Mouse (Mus musculus): ENCODE measurements at regions not wholly inside any gene's neighbourhood (a gene's known extent, or its start where the extent isn't known, plus 50 kb on each side); places are given as distances from the start of the nearest gene placed in this dataset.

- no peak overlapping the region for H3K27ac ChIP-seq (ENCODE audit: insufficient read depth, low read length)
Measured at GRCm38 (mm10) chr2:178674621-178675020, 244.3 kb downstream of the Cdh26 start.

GRCm38 (mm10) chr2:178676970-178677369, 246.6 kb downstream of the Cdh26 start:
- TF ChIP-seq CTCF (IDR thresholded peaks at IDR 0.05; ENCODE audit: extremely low read depth, insufficient read depth, low read length) = no peak
- no peak overlapping the region for H3K27ac ChIP-seq (ENCODE audit: insufficient read depth, low read length)

More at GRCm38 (mm10) chr2:178674621-178675020, 244.3 kb downstream of the Cdh26 start:
- Histone ChIP-seq H3K4me3 (ENCODE audit: insufficient read depth, low read length) (no peak overlapping the region), H3K4me1 (ENCODE audit: control insufficient read depth, insufficient read depth, low read length) (no peaks in the 10 kb centered on the region)
- TF ChIP-seq CTCF (IDR thresholded peaks at IDR 0.05; ENCODE audit: extremely low read depth, insufficient read depth, low read length) (no peak), POLR2A (IDR thresholded peaks at IDR 0.05; ENCODE audit: extremely low read depth, insufficient read depth, low read length) (no peak)

GRCm38 (mm10) chr2:178680368-178680767, 250.0 kb downstream of the Cdh26 start:
- Histone ChIP-seq H3K4me3 (ENCODE audit: insufficient read depth, low read length) (no peak overlapping the region), H3K27ac (ENCODE audit: insufficient read depth, low read length) (no peak overlapping the region), H3K4me1 (ENCODE audit: control insufficient read depth, insufficient read depth, low read length) (no peaks in the 10 kb centered on the region)
- TF ChIP-seq POLR2A (IDR thresholded peaks at IDR 0.05; ENCODE audit: extremely low read depth, insufficient read depth, low read length) (no peak), CTCF (IDR thresholded peaks at IDR 0.05; ENCODE audit: extremely low read depth, insufficient read depth, low read length) (no peak)

More at GRCm38 (mm10) chr2:178676970-178677369, 246.6 kb downstream of the Cdh26 start:
- H3K4me1 ChIP-seq (ENCODE audit: control insufficient read depth, insufficient read depth, low read length) = no peaks in the 10 kb centered on the region
- H3K4me3 ChIP-seq (ENCODE audit: insufficient read depth, low read length) = no peak overlapping the region

- TF ChIP-seq POLR2A (IDR thresholded peaks at IDR 0.05; ENCODE audit: extremely low read depth, insufficient read depth, low read length) = no peak
- TF ChIP-seq CTCF (IDR thresholded peaks at IDR 0.05; ENCODE audit: extremely low read depth, insufficient read depth, low read length) = no peak
- no peak overlapping the region for H3K27ac ChIP-seq (ENCODE audit: insufficient read depth, low read length)
- H3K4me3 ChIP-seq (ENCODE audit: insufficient read depth, low read length) = no peak overlapping the region
- no peaks in the 10 kb centered on the region for H3K4me1 ChIP-seq (ENCODE audit: control insufficient read depth, insufficient read depth, low read length)
Measured at GRCm38 (mm10) chr2:178684026-178684958, 254.0 kb downstream of the Cdh26 start.

- H3K4me1 ChIP-seq (ENCODE audit: control insufficient read depth, insufficient read depth, low read length) = no peaks in the 10 kb centered on the region
- no peak overlapping the region for H3K4me3 ChIP-seq (ENCODE audit: insufficient read depth, low read length)
- TF ChIP-seq CTCF (IDR thresholded peaks at IDR 0.05; ENCODE audit: extremely low read depth, insufficient read depth, low read length) (no peak), POLR2A (IDR thresholded peaks at IDR 0.05; ENCODE audit: extremely low read depth, insufficient read depth, low read length) (no peak)
- no peak overlapping the region for H3K27ac ChIP-seq (ENCODE audit: insufficient read depth, low read length)
Measured at GRCm38 (mm10) chr2:178685211-178685610, 254.9 kb downstream of the Cdh26 start.

GRCm38 (mm10) chr2:178686167-178686601, 255.9 kb downstream of the Cdh26 start:
- TF ChIP-seq POLR2A (IDR thresholded peaks at IDR 0.05; ENCODE audit: extremely low read depth, insufficient read depth, low read length) (no peak), CTCF (IDR thresholded peaks at IDR 0.05; ENCODE audit: extremely low read depth, insufficient read depth, low read length) (no peak)
- H3K4me3 ChIP-seq (ENCODE audit: insufficient read depth, low read length) = no peak overlapping the region
- no peak overlapping the region for H3K27ac ChIP-seq (ENCODE audit: insufficient read depth, low read length)
- peaks cover under 1% of the 10 kb centered on the region; the same call in 1 of the 2 replicates for H3K4me1 ChIP-seq (ENCODE audit: control insufficient read depth, insufficient read depth, low read length)

- Histone ChIP-seq H3K4me3 (ENCODE audit: insufficient read depth, low read length) (no peak overlapping the region), H3K4me1 (ENCODE audit: control insufficient read depth, insufficient read depth, low read length) (peaks cover 3% of the 10 kb centered on the region), H3K27ac (ENCODE audit: insufficient read depth, low read length) (no peak overlapping the region)
- TF ChIP-seq POLR2A (IDR thresholded peaks at IDR 0.05; ENCODE audit: extremely low read depth, insufficient read depth, low read length) (no peak), CTCF (IDR thresholded peaks at IDR 0.05; ENCODE audit: extremely low read depth, insufficient read depth, low read length) (no peak)
Measured at GRCm38 (mm10) chr2:178688586-178688985, 258.3 kb downstream of the Cdh26 start.

GRCm38 (mm10) chr2:178691190-178691864, 261.0 kb downstream of the Cdh26 start:
- no peak overlapping the region for H3K4me3 ChIP-seq (ENCODE audit: insufficient read depth, low read length)
- peaks cover 3% of the 10 kb centered on the region for H3K4me1 ChIP-seq (ENCODE audit: control insufficient read depth, insufficient read depth, low read length)
- TF ChIP-seq CTCF (IDR thresholded peaks at IDR 0.05; ENCODE audit: extremely low read depth, insufficient read depth, low read length) = no peak
- H3K27ac ChIP-seq (ENCODE audit: insufficient read depth, low read length) = no peak overlapping the region

- Histone ChIP-seq H3K4me3 (ENCODE audit: insufficient read depth, low read length) (no peak overlapping the region), H3K4me1 (ENCODE audit: control insufficient read depth, insufficient read depth, low read length) (peaks cover 3% of the 10 kb centered on the region), H3K27ac (ENCODE audit: insufficient read depth, low read length) (no peak overlapping the region)
- no peak for TF ChIP-seq POLR2A (IDR thresholded peaks at IDR 0.05; ENCODE audit: extremely low read depth, insufficient read depth, low read length)
- TF ChIP-seq CTCF (IDR thresholded peaks at IDR 0.05; ENCODE audit: extremely low read depth, insufficient read depth, low read length) = no peak
Measured at GRCm38 (mm10) chr2:178691865-178692228, 261.5 kb downstream of the Cdh26 start.

GRCm38 (mm10) chr2:178692231-178692630, 261.9 kb downstream of the Cdh26 start:
- H3K27ac ChIP-seq (ENCODE audit: insufficient read depth, low read length) = no peak overlapping the region
- TF ChIP-seq POLR2A (IDR thresholded peaks at IDR 0.05; ENCODE audit: extremely low read depth, insufficient read depth, low read length) (no peak), CTCF (IDR thresholded peaks at IDR 0.05; ENCODE audit: extremely low read depth, insufficient read depth, low read length) (no peak)

More at GRCm38 (mm10) chr2:178692231-178692630, 261.9 kb downstream of the Cdh26 start:
- Histone ChIP-seq H3K4me1 (ENCODE audit: control insufficient read depth, insufficient read depth, low read length) (peaks cover 3% of the 10 kb centered on the region), H3K4me3 (ENCODE audit: insufficient read depth, low read length) (no peak overlapping the region)
